Mouse (Mus musculus) urinary bladder, adult 18-20 months (tissue): Measurements from ENCODE around the gene Gm8439.
A peak's percentile ranks its signal among the peaks of the same experiment; 100 is the strongest.

Experiments used
- DNase-seq, 2 experiments: peaks; one replicate each; pipeline ENCODE4 v3.0.0; 2022; ENCODE audit warnings: low spot score in 2 of 2, mixed read lengths in 2 of 2

The Gm8439 gene

GRCm38 (mm10) chr4:120612304-120613080, 23.9 kb downstream of the Gm8439 start:
- no peak for DNase-seq

- no peak for DNase-seq
Measured at GRCm38 (mm10) chr4:120613691-120614329, 25.3 kb downstream of the Gm8439 start.

DNA sequence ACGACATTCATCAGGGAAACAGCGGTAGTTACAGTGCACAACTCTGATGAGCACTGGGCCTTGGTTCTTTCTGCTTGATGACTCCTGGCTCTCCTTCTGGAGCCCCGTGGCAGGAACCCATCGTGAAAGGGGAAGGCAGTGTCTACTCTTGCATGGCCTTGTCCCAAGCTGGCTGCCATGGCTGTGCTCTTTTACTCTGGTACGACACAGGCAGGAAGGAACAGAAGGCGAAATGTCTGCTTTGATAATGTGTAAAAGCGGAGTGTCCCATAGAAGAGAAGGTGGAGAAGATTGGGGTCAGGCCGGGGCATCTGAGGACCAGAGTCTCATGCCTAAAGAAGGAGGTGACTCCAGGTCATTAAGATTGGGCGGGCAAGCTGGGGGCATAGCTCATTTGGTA, 26.1 kb downstream of the Gm8439 start:
- DNase-seq = no peak

GRCm38 (mm10) chr4:120615528-120616081, 27.1 kb downstream of the Gm8439 start:
- DNase-seq = no peak

DNA sequence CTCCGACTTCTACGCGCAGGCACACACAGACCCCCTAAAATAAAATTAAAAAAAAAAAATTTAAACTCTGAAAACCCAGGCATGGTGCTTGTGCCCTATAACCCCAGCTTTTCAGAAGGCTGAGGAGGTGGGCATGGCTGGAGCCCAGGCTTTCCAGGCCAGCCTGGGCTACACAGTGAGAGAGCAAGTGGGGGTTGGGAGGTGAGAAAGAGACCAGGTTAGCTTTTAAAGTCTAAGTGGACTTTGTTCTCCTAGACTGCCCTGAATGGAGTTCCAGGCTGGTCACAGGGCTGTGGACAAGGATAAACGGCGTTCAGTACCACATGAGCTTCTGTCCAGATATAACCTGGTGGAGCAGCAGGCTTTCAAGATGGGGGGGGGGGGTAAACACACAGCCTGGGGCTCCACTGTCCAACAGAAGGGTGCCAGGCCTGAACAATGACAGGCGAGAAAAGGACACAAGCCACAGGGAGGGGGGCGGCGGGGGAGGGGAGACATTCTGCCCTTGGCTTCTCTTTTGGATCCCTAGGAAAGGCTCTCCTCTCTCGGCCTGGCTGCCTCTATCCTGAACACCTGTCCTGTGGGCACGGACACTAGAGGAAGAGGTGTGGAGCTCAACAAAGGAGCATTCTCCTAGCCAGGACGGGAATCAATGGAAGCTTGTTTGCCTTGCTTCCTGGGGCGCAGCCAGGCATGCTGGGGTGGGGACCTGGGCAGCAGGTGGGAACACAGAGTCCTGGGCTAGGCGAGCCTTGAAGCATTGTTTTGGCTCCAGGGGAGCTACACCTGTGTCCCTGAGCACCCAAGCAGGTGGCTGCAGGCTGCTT, 27.9 kb downstream of the Gm8439 start:
- no peak for DNase-seq

GRCm38 (mm10) chr4:120627728-120628127, 39.2 kb downstream of the Gm8439 start:
- no peak for DNase-seq

DNA sequence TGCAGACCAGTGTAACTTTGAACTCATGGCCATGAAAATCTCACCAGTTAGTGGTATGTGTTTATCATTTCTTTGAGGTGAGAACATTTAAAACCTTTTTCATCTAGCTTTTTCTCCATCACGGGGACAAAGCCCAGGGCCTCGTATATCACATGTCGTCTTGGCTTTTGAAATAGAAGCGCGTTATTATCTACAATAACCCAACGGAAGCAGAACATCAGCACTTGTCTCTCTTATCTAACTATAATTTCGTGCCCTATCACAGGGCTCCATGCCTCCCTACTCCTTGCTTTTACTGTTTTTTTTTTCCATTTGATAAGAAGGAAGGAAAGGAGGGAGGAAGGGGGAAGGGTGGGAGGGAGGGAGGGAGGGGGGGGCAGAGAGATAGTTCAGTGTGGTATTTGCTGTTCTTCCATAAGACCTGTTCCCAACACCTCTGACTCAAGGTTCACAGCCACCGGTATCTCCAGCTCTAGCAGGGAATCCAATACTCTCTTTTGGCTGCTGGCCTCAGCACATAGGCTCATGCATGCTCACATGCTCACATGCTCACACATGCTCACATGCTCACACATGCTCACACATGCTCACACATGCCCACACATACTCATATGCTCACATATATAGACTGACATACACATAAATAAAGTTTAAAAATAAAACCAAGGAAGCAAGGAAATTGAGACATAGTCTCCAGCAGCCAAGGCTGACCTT, 41.8 kb downstream of the Gm8439 start:
- DNase-seq = no peak

DNA sequence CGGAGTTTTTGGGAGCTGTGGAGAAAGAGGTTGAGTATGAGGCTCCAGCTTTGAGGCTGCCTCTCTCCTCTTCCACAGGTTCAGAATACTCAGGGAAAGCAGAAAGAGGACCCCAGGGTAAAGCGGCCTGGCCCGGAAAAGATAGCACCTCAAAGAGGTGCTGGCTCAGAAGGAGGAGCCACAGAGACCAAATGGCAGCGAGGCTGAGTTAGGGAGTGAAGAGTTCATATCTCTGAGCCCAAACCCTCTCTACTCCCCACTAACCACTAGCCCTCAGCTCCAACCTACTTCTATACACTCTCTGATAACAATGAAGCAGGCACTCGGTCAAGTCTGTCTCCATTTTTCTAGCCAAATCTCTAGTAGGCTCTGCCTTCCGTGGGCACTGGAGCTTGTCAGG, 43.3 kb downstream of the Gm8439 start:
- DNase-seq = no peak

DNA sequence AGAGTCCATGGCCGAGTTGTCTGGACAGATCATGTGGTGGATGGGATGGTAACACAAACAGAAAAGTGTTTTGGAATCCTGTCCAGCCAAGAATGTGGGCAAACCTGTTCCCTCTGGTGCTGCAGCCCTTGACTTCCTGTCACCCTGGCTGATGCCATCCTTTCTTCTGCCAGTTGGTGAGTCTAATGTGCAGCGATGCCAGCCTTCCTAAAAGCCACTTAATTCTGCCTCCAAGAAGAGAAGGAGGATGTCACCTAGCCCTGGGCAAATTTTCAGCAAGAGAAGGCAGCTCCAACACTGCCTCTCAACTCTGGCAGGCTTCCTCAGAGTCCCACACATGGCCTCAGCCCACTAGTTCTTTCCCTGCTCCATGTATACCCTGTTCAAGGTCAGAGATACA, 46.8 kb downstream of the Gm8439 start:
- no peak for DNase-seq

GRCm38 (mm10) chr4:120641946-120642345, 53.4 kb downstream of the Gm8439 start:
- DNase-seq = no peak

DNA sequence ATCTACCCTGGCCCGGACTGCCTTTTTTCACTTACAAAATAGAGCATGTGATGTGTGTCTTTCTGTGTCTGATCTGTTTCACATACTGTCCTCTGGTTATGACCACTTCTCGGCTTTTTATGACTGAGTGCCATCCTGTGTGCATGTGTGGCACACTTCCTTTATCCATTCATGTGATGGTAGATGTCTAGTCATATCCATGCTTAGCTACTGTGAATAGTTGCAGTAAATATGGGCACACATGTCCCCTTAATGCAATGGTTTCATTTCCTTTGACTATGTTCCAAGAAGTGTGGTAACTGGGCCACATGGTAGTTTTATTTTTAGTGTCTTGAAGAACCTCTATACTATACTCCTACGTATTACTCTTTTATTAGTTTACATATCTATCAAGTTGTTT, 55.4 kb downstream of the Gm8439 start:
- no peak for DNase-seq

GRCm38 (mm10) chr4:120649369-120650207, 61.0 kb downstream of the Gm8439 start:
- peak in 1 of 2 experiments; percentile 4 for DNase-seq

GRCm38 (mm10) chr4:120650208-120650592, 61.7 kb downstream of the Gm8439 start:
- no peak for DNase-seq

- DNase-seq = no peak
Measured at GRCm38 (mm10) chr4:120655898-120656297, 67.4 kb downstream of the Gm8439 start.
